Mouse (Mus musculus) intestine, postnatal 0 days (tissue): Measurements from ENCODE around the gene Fam110a. TPM values are rescaled to one million over a fixed set of nuclear protein-coding genes. Genes with fewer than 3 reads are reported as not detected.

Source experiments
- ATAC-seq: fragments of 200-750 bp; cut with Nextera tagmentation; 2 replicates; pipeline ENCODE4 v1.8.0; 2017; ENCODE audit warnings: mild to moderate bottlenecking, moderate TSS enrichment, moderate library complexity
- H3K27ac ChIP-seq: fragments of 300-500 bp; sonication (generic); 2 replicates; pipeline ENCODE4 v1.5.1; 2014; ENCODE audit warnings: mild to moderate bottlenecking, low read depth, low read length, moderate library complexity
- H3K27me3 ChIP-seq: fragments of 300-500 bp; sonication (generic); replicated peaks from 2 replicates; pipeline ENCODE4 v1.6.1; 2014; ENCODE audit warnings: low read length, mixed read lengths; ENCODE audit not compliant: control insufficient read depth, insufficient read depth
- H3K36me3 ChIP-seq: fragments of 300-500 bp; sonication (generic); 2 replicates; pipeline ENCODE4 v1.6.1; 2014; ENCODE audit warnings: mild to moderate bottlenecking, moderate library complexity; ENCODE audit not compliant: control insufficient read depth, insufficient read depth
- H3K4me1 ChIP-seq: fragments of 300-500 bp; sonication (generic); replicated peaks from 2 replicates; pipeline ENCODE4 v1.6.1; 2014; ENCODE audit warnings: antibody characterized with exemption, low read length, mixed read lengths; ENCODE audit not compliant: control insufficient read depth, insufficient read depth
- H3K4me2 ChIP-seq: fragments of 300-500 bp; sonication (generic); replicated peaks from 2 replicates; pipeline ENCODE4 v1.6.1; 2014; ENCODE audit warnings: low read depth, mild to moderate bottlenecking, moderate library complexity
- H3K4me3 ChIP-seq: fragments of 300-500 bp; sonication (generic); 2 replicates; pipeline ENCODE4 v1.5.1; 2014; ENCODE audit warnings: low read depth, low read length
- H3K9ac ChIP-seq: fragments of 300-500 bp; sonication (generic); 2 replicates; pipeline ENCODE4 v1.6.1; 2014; ENCODE audit warnings: mild to moderate bottlenecking, low read depth, low read length
- H3K9me3 ChIP-seq: fragments of 300-500 bp; sonication (generic); 2 replicates; pipeline ENCODE4 v1.6.1; 2016; ENCODE audit warnings: mixed run types; ENCODE audit not compliant: control insufficient read depth
- CTCF ChIP-seq: sonication (generic); IDR thresholded peaks from 2 replicates; pipeline ENCODE4 v1.5.1; 2016; ENCODE audit warnings: low read depth, mild to moderate bottlenecking, control low read depth, antibody characterized with exemption, moderate library complexity
- WGBS: fragments of 180-500 bp; shearing (Covaris S2); extraction: QIAGEN DNeasy Blood & Tissue Kit; methylation state at CpG from one replicate; pipeline ENCODE4 v1.1.7; 2014; 5-methylcytosine and 5-hydroxymethylcytosine counted together
- polyA plus RNA-seq: library from polyadenylated mRNA; unstranded; fragments of >200 nt; fragmentation: Nextera tagmentation; extraction: Ambion mirVana; gene quantifications from 2 replicates; pipeline ENCODE4 v1.2.1, GENCODE M21; 2015

Gene Fam110a
- polyA plus RNA-seq, 1 experiment from 2014 or later = 14.5 TPM

DNA sequence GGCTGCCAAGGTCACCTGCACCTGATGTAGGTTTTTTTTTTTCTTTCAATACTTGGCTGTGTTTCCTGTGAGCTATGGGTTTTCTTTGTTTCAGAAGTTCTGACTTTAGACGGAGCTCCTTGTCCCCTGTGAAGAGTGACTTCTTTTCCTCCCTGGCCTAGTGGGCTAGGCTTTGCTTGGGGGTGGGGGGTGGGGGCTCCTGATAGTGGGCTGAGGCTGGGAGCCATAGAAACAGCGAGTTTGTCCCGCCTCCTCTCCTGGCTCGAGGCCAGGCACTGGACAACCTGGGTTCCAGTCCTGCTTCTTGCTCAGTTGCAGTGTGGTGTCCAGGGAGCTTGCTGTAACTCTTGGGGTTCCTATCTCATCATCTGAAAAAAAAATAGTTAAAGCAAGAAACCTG is 36.0 kb upstream of the Fam110a start:
- H3K27ac ChIP-seq = no peak overlapping the region
- H3K27me3 ChIP-seq = no peaks in the 10 kb centered on the region
- 44% methylated on average over 4 of the region's 4 CpGs for WGBS
- H3K9ac ChIP-seq = no peak overlapping the region
- H3K4me3 ChIP-seq = no peak overlapping the region
- H3K4me1 ChIP-seq = peaks cover 3% of the 10 kb centered on the region
- no peak for ATAC-seq
- H3K9me3 ChIP-seq = no peaks in the 10 kb centered on the region
- TF ChIP-seq CTCF = no peak
- H3K36me3 ChIP-seq = no peaks in the 10 kb centered on the region
- H3K4me2 ChIP-seq = no peak overlapping the region

DNA sequence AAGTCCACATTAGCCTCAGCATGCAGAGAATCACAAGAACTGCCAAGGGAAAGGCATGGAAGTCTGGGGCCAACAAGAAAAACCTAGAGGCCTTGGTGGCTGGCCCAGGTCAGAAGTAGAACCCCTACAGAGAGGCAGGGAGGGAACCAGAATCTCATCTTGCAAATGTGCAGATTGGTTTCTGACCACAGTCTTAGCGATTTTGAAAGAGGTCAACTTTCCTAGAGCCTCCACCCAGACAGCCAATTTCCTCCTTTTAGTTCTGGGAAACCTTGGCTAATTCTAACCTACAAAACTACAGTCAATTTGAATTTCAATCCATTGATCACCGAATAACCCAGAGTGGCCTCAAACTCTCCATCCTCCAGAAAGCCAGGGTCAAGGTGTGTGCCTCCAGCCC is 32.7 kb upstream of the Fam110a start:
- Histone ChIP-seq H3K27me3 (no peaks in the 10 kb centered on the region), H3K36me3 (no peaks in the 10 kb centered on the region), H3K9me3 (no peaks in the 10 kb centered on the region), H3K4me1 (peaks cover 3% of the 10 kb centered on the region), H3K27ac (peak overlapping the region; percentile 60; the same call in 1 of the 2 replicates), H3K4me3 (no peak overlapping the region), H3K9ac (no peak overlapping the region), H3K4me2 (no peak overlapping the region)
- TF ChIP-seq CTCF = no peak
- 77% methylated on average over 2 of the region's 2 CpGs for WGBS
- ATAC-seq = no peak

DNA sequence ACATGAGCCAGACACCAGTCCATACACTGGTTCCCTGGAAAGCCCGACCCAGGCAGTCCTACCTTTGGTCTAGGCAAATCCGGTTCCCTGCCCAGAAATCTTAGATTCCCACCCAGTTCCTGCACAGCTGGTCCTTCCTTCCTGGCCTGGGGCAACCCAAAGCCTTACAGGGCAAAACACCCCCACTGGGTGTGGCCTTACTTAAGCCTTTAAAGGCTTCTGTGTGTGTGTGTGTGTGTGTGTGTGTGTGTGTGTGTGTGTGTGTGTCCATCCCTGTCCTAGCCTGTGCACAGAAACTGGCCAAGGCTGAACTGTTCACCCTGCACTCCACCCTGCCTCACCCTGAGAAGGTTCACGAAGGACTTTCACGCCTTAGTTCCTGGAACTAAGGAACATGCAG is 32.2 kb upstream of the Fam110a start:
- Histone ChIP-seq H3K4me3 (no peak overlapping the region), H3K4me2 (0 out of 2 replicates have a peak overlapping the region, but pooled peaks have one; percentile 13), H3K27ac (peak overlapping the region; percentile 60), H3K4me1 (peaks cover 3% of the 10 kb centered on the region), H3K36me3 (no peaks in the 10 kb centered on the region), H3K9me3 (no peaks in the 10 kb centered on the region), H3K9ac (no peak overlapping the region), H3K27me3 (no peaks in the 10 kb centered on the region)
- WGBS = 31% methylated on average over 4 of the region's 4 CpGs
- ATAC-seq = peak; percentile 78
- no peak for TF ChIP-seq CTCF

DNA sequence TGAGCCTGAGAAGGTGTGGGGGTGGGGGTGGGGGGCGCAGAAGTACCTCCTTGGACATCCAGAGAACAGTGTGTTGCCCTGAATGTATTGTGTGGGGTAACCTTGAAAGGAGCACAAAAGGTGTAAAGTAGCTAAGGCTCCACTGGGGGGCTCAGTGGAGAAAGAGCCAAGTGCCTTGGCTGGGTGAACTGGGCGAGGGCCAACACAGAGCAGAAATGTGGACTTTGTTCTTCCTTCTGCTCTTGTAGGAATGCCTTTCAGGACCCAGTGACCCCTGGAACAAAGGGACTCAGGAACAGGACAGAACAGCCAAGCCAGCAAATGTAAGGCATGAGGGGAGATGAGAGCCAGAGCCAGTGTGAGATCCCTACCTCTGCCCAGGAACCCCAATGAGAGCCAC is 31.7 kb upstream of the Fam110a start:
- Histone ChIP-seq H3K36me3 (no peaks in the 10 kb centered on the region), H3K4me2 (0 out of 2 replicates have a peak overlapping the region, but pooled peaks have one; percentile 13), H3K27ac (peak overlapping the region; percentile 60), H3K4me1 (peaks cover 3% of the 10 kb centered on the region), H3K4me3 (no peak overlapping the region), H3K9ac (no peak overlapping the region), H3K9me3 (no peaks in the 10 kb centered on the region), H3K27me3 (no peaks in the 10 kb centered on the region)
- TF ChIP-seq CTCF = peak; percentile 62
- peak; percentile 87 for ATAC-seq
- 31% methylated on average over 2 of the region's 2 CpGs for WGBS

DNA sequence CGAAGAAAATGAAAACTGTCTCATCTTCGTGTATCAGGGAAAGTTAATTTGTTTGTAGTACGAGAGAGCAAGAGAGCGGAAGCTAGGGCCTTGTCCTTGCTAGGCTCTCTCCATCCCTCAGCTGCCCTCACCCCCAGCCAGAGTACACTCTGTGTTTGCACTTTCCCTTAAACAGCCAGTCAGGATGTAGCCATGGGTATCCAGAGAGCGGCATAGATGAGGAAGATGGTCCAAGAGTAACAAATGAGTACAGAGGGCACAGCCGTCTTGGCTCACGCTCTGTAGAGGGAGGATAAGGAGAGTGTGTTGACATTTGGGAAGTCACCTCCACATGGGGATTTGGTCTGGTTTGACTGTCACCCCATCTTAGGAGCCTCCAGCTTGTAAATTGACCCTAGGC is 30.6 kb upstream of the Fam110a start:
- Histone ChIP-seq H3K4me3 (no peak overlapping the region), H3K4me1 (peaks cover 3% of the 10 kb centered on the region), H3K27ac (no peak overlapping the region), H3K36me3 (no peaks in the 10 kb centered on the region), H3K27me3 (no peaks in the 10 kb centered on the region), H3K9ac (no peak overlapping the region), H3K4me2 (no peak overlapping the region), H3K9me3 (no peaks in the 10 kb centered on the region)
- no peak for TF ChIP-seq CTCF
- no peak for ATAC-seq
- 79% methylated on average over 7 of the region's 7 CpGs for WGBS

DNA sequence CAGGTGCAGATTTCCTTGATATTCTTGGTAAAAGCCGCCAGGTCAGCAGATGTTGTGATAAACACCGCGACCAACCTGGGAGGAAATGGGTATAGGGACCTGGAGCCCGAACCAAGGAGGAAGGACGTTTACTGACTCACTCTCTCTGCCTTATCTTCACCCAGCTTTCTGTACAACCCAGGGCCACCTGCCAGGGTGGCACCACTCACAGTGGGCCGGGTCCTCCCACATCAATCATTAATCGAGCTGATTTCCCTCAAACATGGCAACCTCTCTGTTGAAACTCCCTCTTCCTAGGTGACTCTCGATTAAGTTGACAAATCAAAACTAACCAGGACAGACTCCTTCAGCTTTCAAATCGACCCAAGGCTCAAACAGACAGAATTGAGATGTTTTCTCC is 30.2 kb upstream of the Fam110a start:
- Histone ChIP-seq H3K9me3 (no peaks in the 10 kb centered on the region), H3K4me2 (no peak overlapping the region), H3K4me3 (no peak overlapping the region), H3K9ac (no peak overlapping the region), H3K4me1 (peaks cover 3% of the 10 kb centered on the region), H3K27me3 (no peaks in the 10 kb centered on the region), H3K36me3 (no peaks in the 10 kb centered on the region), H3K27ac (no peak overlapping the region)
- 45% methylated on average over 9 of the region's 9 CpGs for WGBS
- no peak for TF ChIP-seq CTCF
- 0 out of 2 replicates have a peak, but pooled peaks have one; percentile 41 for ATAC-seq
